Mouse (Mus musculus) heart, postnatal 0 days (tissue): ENCODE results near the gene Rwdd3. TPM values are rescaled to one million over a fixed set of nuclear protein-coding genes. Genes with fewer than 3 reads are reported as not detected.

Experiments used
- ATAC-seq: fragments of 200-750 bp; cut with Nextera tagmentation; 2 replicates; pipeline ENCODE4 v1.8.0; 2017; ENCODE audit warnings: low read depth, moderate number of reproducible peaks, moderate library complexity; ENCODE audit not compliant: insufficient read depth
- DNase-seq: peaks from one replicate; pipeline ENCODE4 v3.0.0-alpha.2; 2016; ENCODE audit warnings: low spot score
- H3K27ac ChIP-seq: fragments of 300-500 bp; sonication (generic); 2 replicates; pipeline ENCODE4 v1.5.1; 2014; ENCODE audit warnings: low read depth, mild to moderate bottlenecking
- H3K27me3 ChIP-seq: fragments of 300-500 bp; sonication (generic); 2 replicates; pipeline ENCODE4 v1.6.1; 2014; ENCODE audit warnings: low read length, mixed read lengths; ENCODE audit not compliant: control insufficient read depth, insufficient read depth
- H3K36me3 ChIP-seq: fragments of 300-500 bp; sonication (generic); replicated peaks from 2 replicates; pipeline ENCODE4 v1.6.1; 2014; ENCODE audit warnings: low read length, mixed read lengths; ENCODE audit not compliant: control insufficient read depth, insufficient read depth
- H3K4me1 ChIP-seq: fragments of 300-500 bp; sonication (generic); 2 replicates; pipeline ENCODE4 v1.6.1; 2014; ENCODE audit warnings: antibody characterized with exemption; ENCODE audit not compliant: control insufficient read depth, insufficient read depth
- H3K4me2 ChIP-seq: fragments of 300-500 bp; sonication (generic); 2 replicates; pipeline ENCODE4 v1.6.1; 2014; ENCODE audit warnings: low read depth, mild to moderate bottlenecking, low read length, moderate library complexity
- H3K4me3 ChIP-seq: fragments of 300-500 bp; sonication (generic); 2 replicates; pipeline ENCODE4 v1.5.1; 2014; ENCODE audit warnings: low read depth, low read length
- H3K9ac ChIP-seq: fragments of 300-500 bp; sonication (generic); replicated peaks from 2 replicates; pipeline ENCODE4 v1.6.1; 2014; ENCODE audit warnings: low read depth, low read length, mixed read lengths
- H3K9me3 ChIP-seq: fragments of 300-500 bp; sonication (generic); replicated peaks from 2 replicates; pipeline ENCODE4 v1.6.1; 2016; ENCODE audit warnings: low read length; ENCODE audit not compliant: control insufficient read depth
- CTCF ChIP-seq: IDR thresholded peaks from 2 replicates; pipeline ENCODE4 v1.5.1; 2016; ENCODE audit warnings: antibody characterized with exemption, control low read depth, low read depth
- EP300 ChIP-seq: IDR thresholded peaks from 2 replicates; pipeline ENCODE4 v1.6.1; 2016; ENCODE audit warnings: antibody characterized with exemption, low read depth
- WGBS: fragments of 180-500 bp; shearing (Covaris S2); extraction: QIAGEN DNeasy Blood & Tissue Kit; methylation state at CpG from one replicate; pipeline ENCODE4 v1.1.7; 2014; 5-methylcytosine and 5-hydroxymethylcytosine counted together
- polyA plus RNA-seq: library from polyadenylated mRNA; unstranded; fragments of >200 nt; fragmentation: Nextera tagmentation; extraction: Ambion mirVana; gene quantifications from 2 replicates; pipeline ENCODE4 v1.2.1, GENCODE M21; 2015
- total RNA-seq: library from RNA; depleted of rRNA; stranded (reverse); fragments of >200 nt; gene quantifications from 2 replicates; pipeline ENCODE4 v1.2.3, GENCODE M21; 2014; ENCODE audit warnings: low replicate concordance

The Rwdd3 gene
- total and polyA plus RNA-seq, 2 experiments from 2014 or later = 4.8 TPM; not detected in 1

GRCm38 (mm10) chr3:121186925-121187324 is 15.4 kb upstream of the Rwdd3 start:
- Histone ChIP-seq H3K27ac (no peak overlapping the region), H3K9ac (no peak overlapping the region), H3K4me2 (no peak overlapping the region), H3K9me3 (no peaks in the 10 kb centered on the region), H3K36me3 (no peaks in the 10 kb centered on the region), H3K4me1 (no peaks in the 10 kb centered on the region), H3K27me3 (no peaks in the 10 kb centered on the region), H3K4me3 (no peak overlapping the region)
- ATAC-seq (no peak), DNase-seq (peak; percentile 31)
- TF ChIP-seq CTCF (no peak), EP300 (no peak)
- WGBS = 74% methylated on average over 3 of the region's 3 CpGs

- H3K36me3 ChIP-seq = no peaks in the 10 kb centered on the region
- WGBS = 81% methylated on average over 3 of the region's 3 CpGs
- no peak overlapping the region for H3K4me2 ChIP-seq
- H3K27ac ChIP-seq = no peak overlapping the region
- H3K4me1 ChIP-seq = no peaks in the 10 kb centered on the region
- ATAC-seq (no peak), DNase-seq (no peak)
- H3K9ac ChIP-seq = no peak overlapping the region
- no peaks in the 10 kb centered on the region for H3K27me3 ChIP-seq
- no peaks in the 10 kb centered on the region for H3K9me3 ChIP-seq
- no peak overlapping the region for H3K4me3 ChIP-seq
- TF ChIP-seq EP300 = no peak
- TF ChIP-seq CTCF = no peak
Observed at GRCm38 (mm10) chr3:121185197-121185596, 13.7 kb upstream of the Rwdd3 start.

GRCm38 (mm10) chr3:121176011-121176410 is 4.5 kb upstream of the Rwdd3 start:
- no peak overlapping the region for H3K9ac ChIP-seq
- no peaks in the 10 kb centered on the region for H3K36me3 ChIP-seq
- DNase-seq = no peak
- H3K4me2 ChIP-seq = no peak overlapping the region
- H3K4me1 ChIP-seq = no peaks in the 10 kb centered on the region
- no peak overlapping the region for H3K27ac ChIP-seq
- no peaks in the 10 kb centered on the region for H3K27me3 ChIP-seq
- TF ChIP-seq CTCF = no peak
- TF ChIP-seq EP300 = no peak
- no peak overlapping the region for H3K4me3 ChIP-seq
- 88% methylated on average over 1 of the region's 1 CpGs for WGBS
- ATAC-seq = no peak
- no peaks in the 10 kb centered on the region for H3K9me3 ChIP-seq

GRCm38 (mm10) chr3:121174248-121174945 is 2.9 kb upstream of the Rwdd3 start:
- no peak for TF ChIP-seq EP300
- no peak for TF ChIP-seq CTCF
- ATAC-seq (no peak), DNase-seq (no peak)
- no peaks in the 10 kb centered on the region for H3K36me3 ChIP-seq
- H3K9me3 ChIP-seq = no peaks in the 10 kb centered on the region
- H3K4me2 ChIP-seq = no peak overlapping the region
- WGBS = 50% methylated on average over 9 of the region's 9 CpGs
- no peak overlapping the region for H3K9ac ChIP-seq
- no peaks in the 10 kb centered on the region for H3K27me3 ChIP-seq
- H3K27ac ChIP-seq = no peak overlapping the region
- no peak overlapping the region for H3K4me3 ChIP-seq
- H3K4me1 ChIP-seq = no peaks in the 10 kb centered on the region

- ATAC-seq (no peak), DNase-seq (no peak)
- Histone ChIP-seq H3K9ac (no peak overlapping the region), H3K9me3 (no peaks in the 10 kb centered on the region), H3K4me3 (no peak overlapping the region), H3K4me1 (no peaks in the 10 kb centered on the region), H3K27me3 (no peaks in the 10 kb centered on the region), H3K27ac (no peak overlapping the region), H3K36me3 (no peaks in the 10 kb centered on the region), H3K4me2 (no peak overlapping the region)
- 79% methylated on average over 2 of the region's 2 CpGs for WGBS
- no peak for TF ChIP-seq EP300
- no peak for TF ChIP-seq CTCF
Observed at GRCm38 (mm10) chr3:121172718-121173117, 1.2 kb upstream of the Rwdd3 start.

- DNase-seq (no peak), ATAC-seq (0 out of 2 replicates have a peak, but pooled peaks have one; percentile 5)
- Histone ChIP-seq H3K36me3 (no peaks in the 10 kb centered on the region), H3K9ac (no peak overlapping the region; the same call in 1 of the 2 replicates), H3K27me3 (no peaks in the 10 kb centered on the region), H3K9me3 (no peaks in the 10 kb centered on the region), H3K4me2 (peak overlapping the region; percentile 73), H3K4me1 (no peaks in the 10 kb centered on the region), H3K4me3 (peak overlapping the region; percentile 65), H3K27ac (no peak overlapping the region)
- TF ChIP-seq CTCF (no peak), EP300 (no peak)
- 40% methylated on average over 6 of the region's 6 CpGs for WGBS
Observed at GRCm38 (mm10) chr3:121171872-121172265, 374 bp upstream of the Rwdd3 start.
